Mouse (Mus musculus) testis, adult 2 months (tissue): ENCODE data around the gene Cwc22.

Experiments used
- CTCF ChIP-seq: fragments of 200-500 bp; IDR thresholded peaks from 2 replicates; pipeline ENCODE4 v1.5.1; 2012; ENCODE audit warnings: low read depth, mild to moderate bottlenecking, inconsistent platforms, low read length, moderate library complexity; ENCODE audit not compliant: control insufficient read depth, insufficient read depth, insufficient replicate concordance
- POLR2A ChIP-seq: fragments of 200-500 bp; IDR thresholded peaks from 2 replicates; pipeline ENCODE4 v1.6.1; 2012; ENCODE audit warnings: low read depth, mild to moderate bottlenecking, inconsistent platforms, low read length, moderate library complexity; ENCODE audit not compliant: control insufficient read depth

- TF ChIP-seq CTCF (no peak), POLR2A (no peak)
These were observed 40.0 kb upstream of the Cwc22 start for GRCm38 (mm10) chr2:77985991-77986730.
